Mouse (Mus musculus) forebrain, embryonic 13.5 days (tissue): ENCODE measurements at regions not wholly inside any gene's neighbourhood (a gene's known extent, or its start where the extent isn't known, plus 50 kb on each side); places are given as distances from the start of the nearest gene placed in this dataset.

Source experiments
- ATAC-seq: fragments of 200-750 bp; cut with Nextera tagmentation; 2 replicates; pipeline ENCODE4 v1.8.0; 2017
- H3K27ac ChIP-seq: fragments of 300-500 bp; sonication (generic); 2 replicates; pipeline ENCODE4 v1.5.1; 2015; ENCODE audit warnings: inconsistent platforms, mild to moderate bottlenecking, moderate library complexity
- H3K27me3 ChIP-seq: fragments of 300-500 bp; sonication (generic); 2 replicates; pipeline ENCODE4 v1.6.1; 2015; ENCODE audit warnings: mild to moderate bottlenecking, inconsistent platforms
- H3K36me3 ChIP-seq: fragments of 300-500 bp; sonication (generic); 2 replicates; pipeline ENCODE4 v1.6.1; 2015; ENCODE audit warnings: mild to moderate bottlenecking, inconsistent platforms; ENCODE audit not compliant: poor library complexity, severe bottlenecking
- H3K4me1 ChIP-seq: fragments of 300-500 bp; sonication (generic); 2 replicates; pipeline ENCODE4 v1.6.1; 2015; ENCODE audit warnings: inconsistent platforms
- H3K4me2 ChIP-seq: fragments of 300-500 bp; sonication (generic); 2 replicates; pipeline ENCODE4 v1.6.1; 2015; ENCODE audit warnings: inconsistent platforms, mild to moderate bottlenecking, moderate library complexity
- H3K4me3 ChIP-seq: fragments of 300-500 bp; sonication (generic); 2 replicates; pipeline ENCODE4 v1.5.1; 2015; ENCODE audit warnings: mild to moderate bottlenecking, inconsistent platforms
- H3K9ac ChIP-seq: fragments of 300-500 bp; sonication (generic); 2 replicates; pipeline ENCODE4 v1.6.1; 2015; ENCODE audit warnings: mild to moderate bottlenecking, inconsistent platforms
- H3K9me3 ChIP-seq: fragments of 300-500 bp; sonication (generic); replicated peaks from 2 replicates; pipeline ENCODE4 v1.6.1; 2016; ENCODE audit warnings: inconsistent platforms
- WGBS: fragments of 180-500 bp; shearing (Covaris S2); methylation state at CpG from one replicate; pipeline ENCODE4 v1.1.7; 2015; 5-methylcytosine and 5-hydroxymethylcytosine counted together

- no peak for ATAC-seq
- H3K36me3 ChIP-seq, result no peaks in the 10 kb centered on the region
- no peak overlapping the region for H3K4me3 ChIP-seq
- H3K27me3 ChIP-seq, result no peaks in the 10 kb centered on the region
- H3K27ac ChIP-seq, result no peak overlapping the region
- WGBS, result 92% methylated on average over 7 of the region's 7 CpGs
- no peaks in the 10 kb centered on the region for H3K4me1 ChIP-seq
- no peak overlapping the region for H3K4me2 ChIP-seq
- no peak overlapping the region for H3K9ac ChIP-seq
- no peaks in the 10 kb centered on the region for H3K9me3 ChIP-seq
Measured at GRCm38 (mm10) chr10:31260914-31261313, 52.3 kb upstream of the Hddc2 start.
